Mouse (Mus musculus): ENCODE data around the gene Lcor. TPM values are rescaled to one million over a fixed set of nuclear protein-coding genes. Genes with fewer than 3 reads are reported as not detected.

Lcor gene
- polyA plus RNA-seq, 1 experiment = 0.16 TPM

DNA sequence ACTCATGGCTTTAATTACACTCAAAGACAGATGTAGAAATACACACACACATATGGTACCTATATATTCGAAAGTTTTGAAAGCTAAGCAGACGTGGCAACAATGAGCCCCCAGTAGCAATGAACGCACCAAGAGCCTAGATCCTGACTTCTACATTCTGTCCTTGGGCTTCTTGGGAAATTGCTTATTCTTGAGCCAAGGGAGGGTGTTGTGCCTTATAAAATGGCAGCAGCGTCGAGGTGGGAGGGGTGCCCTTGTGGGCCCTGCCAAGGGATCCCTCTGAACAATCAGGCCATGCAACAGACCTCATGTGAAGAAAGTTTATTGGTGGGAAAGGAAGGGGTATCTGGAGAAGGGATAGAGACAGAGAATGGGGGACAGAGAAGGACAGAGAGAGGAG, 18.6 kb upstream of the Lcor start:
- H3K9me3 ChIP-seq (ENCODE audit: control insufficient read depth, low read length) = no peaks in the 10 kb centered on the region
- TF ChIP-seq GATA1 (IDR thresholded peaks at IDR 0.05; ENCODE audit: low read length) (no peak), TAL1 (IDR thresholded peaks at IDR 0.05; ENCODE audit: low read length) (no peak)
- H3K4me3 ChIP-seq (replicated peaks) = no peak overlapping the region
- H3K27me3 ChIP-seq (ENCODE audit: control insufficient read depth) = no peaks in the 10 kb centered on the region
- H3K4me1 ChIP-seq (ENCODE audit: control insufficient read depth) = no peaks in the 10 kb centered on the region
- no peaks in the 10 kb centered on the region for H3K36me3 ChIP-seq (ENCODE audit: control insufficient read depth)

- Histone ChIP-seq H3K27me3 (ENCODE audit: control insufficient read depth) (no peaks in the 10 kb centered on the region), H3K4me3 (replicated peaks) (no peak overlapping the region), H3K4me1 (ENCODE audit: control insufficient read depth) (no peaks in the 10 kb centered on the region), H3K36me3 (ENCODE audit: control insufficient read depth) (no peaks in the 10 kb centered on the region), H3K9me3 (ENCODE audit: control insufficient read depth, low read length) (no peaks in the 10 kb centered on the region)
- TF ChIP-seq GATA1 (IDR thresholded peaks at IDR 0.05; ENCODE audit: low read length) = no peak
- TF ChIP-seq TAL1 (IDR thresholded peaks at IDR 0.05; ENCODE audit: low read length) = no peak
These were observed 16.0 kb upstream of the Lcor start for GRCm38 (mm10) chr19:41466475-41466874.

GRCm38 (mm10) chr19:41473566-41474135, 8.8 kb upstream of the Lcor start:
- Histone ChIP-seq H3K4me1 (ENCODE audit: control insufficient read depth) (peaks cover 3% of the 10 kb centered on the region), H3K4me3 (replicated peaks) (no peak overlapping the region), H3K27me3 (ENCODE audit: control insufficient read depth) (peaks cover 11% of the 10 kb centered on the region), H3K9me3 (ENCODE audit: control insufficient read depth, low read length) (no peaks in the 10 kb centered on the region), H3K36me3 (ENCODE audit: control insufficient read depth) (no peaks in the 10 kb centered on the region)
- TF ChIP-seq TAL1 (IDR thresholded peaks at IDR 0.05; ENCODE audit: low read length) = no peak
- TF ChIP-seq GATA1 (IDR thresholded peaks at IDR 0.05; ENCODE audit: low read length) = no peak

- Histone ChIP-seq H3K4me3 (replicated peaks) (no peak overlapping the region), H3K4me1 (ENCODE audit: control insufficient read depth) (peaks cover 3% of the 10 kb centered on the region), H3K27me3 (ENCODE audit: control insufficient read depth) (peaks cover 15% of the 10 kb centered on the region), H3K9me3 (ENCODE audit: control insufficient read depth, low read length) (no peaks in the 10 kb centered on the region), H3K36me3 (ENCODE audit: control insufficient read depth) (no peaks in the 10 kb centered on the region)
- TF ChIP-seq GATA1 (IDR thresholded peaks at IDR 0.05; ENCODE audit: low read length) (no peak), TAL1 (IDR thresholded peaks at IDR 0.05; ENCODE audit: low read length) (no peak)
These were observed 7.5 kb upstream of the Lcor start for GRCm38 (mm10) chr19:41474943-41475342.

DNA sequence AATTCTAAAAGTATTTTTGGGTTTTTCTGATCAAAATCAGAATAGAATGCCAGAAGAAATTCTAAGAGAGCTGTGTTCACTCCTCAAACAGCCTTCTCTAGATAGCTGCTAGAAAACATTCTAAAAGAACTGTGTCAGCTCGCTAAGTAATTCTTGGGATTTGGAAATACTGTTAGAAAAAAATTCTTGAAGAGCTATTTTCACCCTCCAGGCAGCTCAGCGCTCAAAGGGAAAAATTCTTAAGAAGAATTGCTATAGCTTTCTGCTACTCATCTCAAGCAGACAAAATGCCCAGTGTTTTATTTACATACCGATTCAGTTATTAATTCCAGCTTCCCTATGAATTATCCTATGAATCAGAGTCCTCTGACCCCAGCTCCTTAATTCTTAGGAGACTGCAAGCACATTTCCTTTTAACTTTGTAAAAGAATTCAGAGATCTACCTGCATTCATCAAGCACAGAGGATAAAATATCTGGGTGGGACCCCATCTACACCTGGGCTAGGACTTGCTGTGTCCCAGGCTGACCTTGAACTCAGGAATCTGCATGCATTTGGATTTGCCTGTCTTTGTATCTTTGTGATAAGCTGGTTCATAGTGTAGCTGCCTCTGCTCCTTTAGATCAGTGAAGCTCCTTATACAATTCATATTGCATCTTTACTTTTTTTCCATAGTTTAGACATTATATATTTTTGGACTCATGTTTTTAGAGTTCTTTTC, 5.7 kb upstream of the Lcor start:
- no peaks in the 10 kb centered on the region for H3K36me3 ChIP-seq (ENCODE audit: control insufficient read depth)
- no peaks in the 10 kb centered on the region for H3K9me3 ChIP-seq (ENCODE audit: control insufficient read depth, low read length)
- peaks cover 18% of the 10 kb centered on the region for H3K27me3 ChIP-seq (ENCODE audit: control insufficient read depth)
- TF ChIP-seq GATA1 (IDR thresholded peaks at IDR 0.05; ENCODE audit: low read length) (no peak), TAL1 (IDR thresholded peaks at IDR 0.05; ENCODE audit: low read length) (no peak)
- H3K4me3 ChIP-seq (replicated peaks) = no peak overlapping the region
- peaks cover 11% of the 10 kb centered on the region for H3K4me1 ChIP-seq (ENCODE audit: control insufficient read depth)

DNA sequence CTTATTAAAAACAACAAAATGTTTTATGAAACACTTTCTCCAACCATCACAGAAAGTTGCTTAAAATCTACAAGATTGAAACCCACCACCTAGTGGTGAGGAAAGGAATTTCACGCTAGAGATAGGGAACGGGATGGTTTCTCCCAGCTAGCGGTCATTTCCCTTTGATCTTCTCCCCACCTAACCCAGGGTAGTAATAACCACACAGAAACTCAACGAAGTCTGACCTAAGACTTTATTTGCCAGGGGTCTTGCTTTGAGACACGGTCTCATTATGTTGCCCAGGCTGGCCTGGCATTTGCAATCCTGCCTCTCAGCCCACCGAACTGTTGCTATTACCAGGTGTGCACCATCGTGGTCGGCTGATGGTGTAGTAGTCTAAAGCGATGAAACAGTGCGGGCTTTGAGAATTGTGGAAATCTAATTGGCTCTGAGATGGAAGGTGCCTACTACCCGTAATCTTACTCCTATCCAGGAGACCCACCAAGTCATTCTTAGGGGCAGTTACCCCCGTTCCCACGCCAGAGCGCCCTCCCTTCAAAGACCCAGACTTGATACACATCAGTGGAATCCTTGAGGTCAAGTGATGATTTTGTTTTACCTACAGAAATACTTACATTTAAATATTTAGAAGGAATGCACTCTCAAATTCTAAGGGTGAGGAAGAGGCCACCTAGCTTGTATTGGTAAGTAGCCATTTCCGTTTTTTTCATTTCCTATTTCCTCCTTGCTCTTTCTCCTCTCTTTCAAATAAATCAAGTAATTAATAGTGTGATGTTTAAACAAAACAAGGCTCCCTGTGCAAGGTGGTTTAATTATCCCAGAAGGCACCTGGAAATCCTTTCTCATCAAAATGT, 1.2 kb upstream of the Lcor start:
- Histone ChIP-seq H3K4me1 (ENCODE audit: control insufficient read depth) (peaks cover 32% of the 10 kb centered on the region), H3K36me3 (ENCODE audit: control insufficient read depth) (no peaks in the 10 kb centered on the region), H3K27me3 (ENCODE audit: control insufficient read depth) (peaks cover 16% of the 10 kb centered on the region), H3K4me3 (replicated peaks) (peak overlapping the region; percentile 100), H3K9me3 (ENCODE audit: control insufficient read depth, low read length) (no peaks in the 10 kb centered on the region)
- TF ChIP-seq TAL1 (IDR thresholded peaks at IDR 0.05; ENCODE audit: low read length) = no peak
- no peak; the same call in 1 of the 2 replicates for TF ChIP-seq GATA1 (IDR thresholded peaks at IDR 0.05; ENCODE audit: low read length)

DNA sequence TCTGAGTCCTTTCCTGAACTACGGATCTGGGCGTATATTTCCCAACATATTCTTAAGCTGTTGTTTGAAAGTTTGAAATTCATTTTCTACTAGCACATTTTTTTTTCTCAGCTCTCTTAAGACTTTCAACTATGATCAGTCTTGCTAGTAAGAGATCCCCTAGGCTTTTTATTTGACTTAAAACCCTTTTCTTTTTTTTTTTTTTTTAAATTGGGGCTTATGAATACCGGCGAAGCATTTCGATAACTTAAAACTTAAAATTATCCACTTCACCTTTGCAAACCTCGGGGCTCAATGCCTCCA, 599 bp upstream of the Lcor start:
- Histone ChIP-seq H3K36me3 (ENCODE audit: control insufficient read depth) (no peaks in the 10 kb centered on the region; the same call in 1 of the 2 replicates), H3K9me3 (ENCODE audit: control insufficient read depth, low read length) (no peaks in the 10 kb centered on the region), H3K27me3 (ENCODE audit: control insufficient read depth) (peaks cover 16% of the 10 kb centered on the region), H3K4me3 (replicated peaks) (peak overlapping the region; percentile 100), H3K4me1 (ENCODE audit: control insufficient read depth) (peaks cover 32% of the 10 kb centered on the region)
- no peak for TF ChIP-seq TAL1 (IDR thresholded peaks at IDR 0.05; ENCODE audit: low read length)
- no peak for TF ChIP-seq GATA1 (IDR thresholded peaks at IDR 0.05; ENCODE audit: low read length)

GRCm38 (mm10) chr19:41482909-41483444, 540 bp downstream of the Lcor start:
- Histone ChIP-seq H3K9me3 (ENCODE audit: control insufficient read depth, low read length) (no peaks in the 10 kb centered on the region), H3K4me1 (ENCODE audit: control insufficient read depth) (peaks cover 32% of the 10 kb centered on the region), H3K36me3 (ENCODE audit: control insufficient read depth) (peaks cover 3% of the 10 kb centered on the region), H3K27me3 (ENCODE audit: control insufficient read depth) (peaks cover 11% of the 10 kb centered on the region), H3K4me3 (replicated peaks) (peak overlapping the region; percentile 100)
- TF ChIP-seq TAL1 (IDR thresholded peaks at IDR 0.05; ENCODE audit: low read length) (no peak), GATA1 (IDR thresholded peaks at IDR 0.05; ENCODE audit: low read length) (no peak)
